Mouse (Mus musculus) intestine, embryonic 14.5 days (tissue): ENCODE data around the gene Sept9. TPM values are rescaled to one million over a fixed set of nuclear protein-coding genes. Genes with fewer than 3 reads are reported as not detected.

Source experiments
- ATAC-seq: fragments of 200-750 bp; cut with Nextera tagmentation; replicated peaks from 2 replicates; pipeline ENCODE4 v1.8.0; 2017; ENCODE audit warnings: low read depth, moderate number of reproducible peaks, moderate TSS enrichment, moderate library complexity; ENCODE audit not compliant: low FRiP score, low TSS enrichment
- DNase-seq: peaks from one replicate; pipeline ENCODE4 v3.0.0-alpha.2; 2018; ENCODE audit warnings: low spot score
- H3K27ac ChIP-seq: fragments of 300-500 bp; sonication (generic); 2 replicates; pipeline ENCODE4 v1.5.1; 2014; ENCODE audit warnings: low read depth, mild to moderate bottlenecking, control low read depth
- H3K27me3 ChIP-seq: fragments of 300-500 bp; sonication (generic); replicated peaks from 2 replicates; pipeline ENCODE4 v1.6.1; 2014; ENCODE audit warnings: low read length, control low read depth; ENCODE audit not compliant: control insufficient read depth, insufficient read depth
- H3K36me3 ChIP-seq: fragments of 300-500 bp; sonication (generic); 2 replicates; pipeline ENCODE4 v1.6.1; 2014; ENCODE audit warnings: low read length, control low read depth; ENCODE audit not compliant: control insufficient read depth, insufficient read depth
- H3K4me1 ChIP-seq: fragments of 300-500 bp; sonication (generic); replicated peaks from 2 replicates; pipeline ENCODE4 v1.6.1; 2014; ENCODE audit warnings: low read length, control low read depth, mixed read lengths; ENCODE audit not compliant: control insufficient read depth, insufficient read depth
- H3K4me2 ChIP-seq: fragments of 300-500 bp; sonication (generic); 2 replicates; pipeline ENCODE4 v1.6.1; 2014; ENCODE audit warnings: low read length
- H3K4me3 ChIP-seq: fragments of 300-500 bp; sonication (generic); 2 replicates; pipeline ENCODE4 v1.5.1; 2014; ENCODE audit warnings: low read depth, low read length, control low read depth, mixed read lengths
- H3K9ac ChIP-seq: fragments of 300-500 bp; sonication (generic); 2 replicates; pipeline ENCODE4 v1.6.1; 2014; ENCODE audit warnings: mild to moderate bottlenecking, low read length
- H3K9me3 ChIP-seq: fragments of 300-500 bp; sonication (generic); 2 replicates; pipeline ENCODE4 v1.6.1; 2016; ENCODE audit warnings: low read length, control low read depth; ENCODE audit not compliant: control insufficient read depth
- WGBS: fragments of 180-500 bp; shearing (Covaris S2); extraction: QIAGEN DNeasy Blood & Tissue Kit; methylation state at CpG from one replicate; pipeline ENCODE4 v1.1.7; 2014; 5-methylcytosine and 5-hydroxymethylcytosine counted together
- polyA plus RNA-seq: library from polyadenylated mRNA; unstranded; fragments of >200 nt; fragmentation: Nextera tagmentation; extraction: Ambion mirVana; gene quantifications from 2 replicates; pipeline ENCODE4 v1.2.1, GENCODE M21; 2014

Sept9 gene
- polyA plus RNA-seq, 1 experiment from 2014 or later = 143 TPM

- Histone ChIP-seq H3K4me3 (no peak overlapping the region), H3K27me3 (no peaks in the 10 kb centered on the region), H3K9me3 (no peaks in the 10 kb centered on the region), H3K36me3 (peaks cover 16% of the 10 kb centered on the region), H3K4me2 (no peak overlapping the region), H3K4me1 (no peaks in the 10 kb centered on the region; the same call in 1 of the 2 replicates), H3K27ac (no peak overlapping the region), H3K9ac (no peak overlapping the region)
- WGBS = 22% methylated on average over 3 of the region's 3 CpGs
- no peak for DNase-seq
- ATAC-seq = no peak
Observed at GRCm38 (mm10) chr11:117366426-117366825, 167.0 kb downstream of the Sept9 start.

- 78% methylated on average over 7 of the region's 7 CpGs for WGBS
- peaks cover 11% of the 10 kb centered on the region for H3K36me3 ChIP-seq
- H3K9me3 ChIP-seq = no peaks in the 10 kb centered on the region
- DNase-seq = no peak
- no peaks in the 10 kb centered on the region; the same call in 1 of the 2 replicates for H3K4me1 ChIP-seq
- ATAC-seq = no peak
- no peak overlapping the region for H3K27ac ChIP-seq
- H3K4me3 ChIP-seq = no peak overlapping the region
- no peak overlapping the region for H3K4me2 ChIP-seq
- no peak overlapping the region for H3K9ac ChIP-seq
- no peaks in the 10 kb centered on the region for H3K27me3 ChIP-seq
Observed at GRCm38 (mm10) chr11:117366861-117367357, 167.4 kb downstream of the Sept9 start.

- Histone ChIP-seq H3K27ac (no peak overlapping the region), H3K4me2 (no peak overlapping the region), H3K9ac (no peak overlapping the region), H3K36me3 (0 out of 2 replicates have a peak, but pooled peaks cover under 1% of the 10 kb centered on the region), H3K9me3 (no peaks in the 10 kb centered on the region), H3K4me1 (no peaks in the 10 kb centered on the region; the same call in 1 of the 2 replicates), H3K4me3 (no peak overlapping the region), H3K27me3 (no peaks in the 10 kb centered on the region)
- 91% methylated on average over 6 of the region's 6 CpGs for WGBS
- DNase-seq = no peak
- no peak for ATAC-seq
Observed at GRCm38 (mm10) chr11:117367937-117368336, 168.5 kb downstream of the Sept9 start.

- DNase-seq (no peak), ATAC-seq (no peak)
- no peaks in the 10 kb centered on the region for H3K9me3 ChIP-seq
- no peaks in the 10 kb centered on the region; the same call in 1 of the 2 replicates for H3K4me1 ChIP-seq
- no peaks in the 10 kb centered on the region for H3K27me3 ChIP-seq
- no peaks in the 10 kb centered on the region for H3K36me3 ChIP-seq
- no peak overlapping the region for H3K27ac ChIP-seq
- H3K4me3 ChIP-seq = no peak overlapping the region
- WGBS = 89% methylated on average over 5 of the region's 5 CpGs
- no peak overlapping the region for H3K4me2 ChIP-seq
- H3K9ac ChIP-seq = no peak overlapping the region
Observed at GRCm38 (mm10) chr11:117369347-117369746, 169.9 kb downstream of the Sept9 start.

- peak overlapping the region; percentile 33; the same call in 1 of the 2 replicates for H3K27ac ChIP-seq
- ATAC-seq (peak; percentile 44; the same call in 1 of the 2 replicates), DNase-seq (no peak)
Observed at GRCm38 (mm10) chr11:117370262-117370850, 170.9 kb downstream of the Sept9 start.

GRCm38 (mm10) chr11:117372537-117372936 lies 173.1 kb downstream of the Sept9 start:
- no peak overlapping the region for H3K9ac ChIP-seq
- no peak for ATAC-seq
- H3K4me2 ChIP-seq = no peak overlapping the region
- no peaks in the 10 kb centered on the region for H3K36me3 ChIP-seq
- no peaks in the 10 kb centered on the region for H3K27me3 ChIP-seq
- H3K27ac ChIP-seq = no peak overlapping the region
- H3K9me3 ChIP-seq = no peaks in the 10 kb centered on the region
- peaks cover 3% of the 10 kb centered on the region; the same call in 1 of the 2 replicates for H3K4me1 ChIP-seq
- H3K4me3 ChIP-seq = no peak overlapping the region
- DNase-seq = no peak
- WGBS = 93% methylated on average over 10 of the region's 10 CpGs

More at GRCm38 (mm10) chr11:117370262-117370850, 170.9 kb downstream of the Sept9 start:
- H3K9me3 ChIP-seq = no peaks in the 10 kb centered on the region
- WGBS = 35% methylated on average over 5 of the region's 5 CpGs
- no peak overlapping the region for H3K4me3 ChIP-seq
- H3K27me3 ChIP-seq = no peaks in the 10 kb centered on the region
- H3K4me2 ChIP-seq = no peak overlapping the region
- H3K36me3 ChIP-seq = no peaks in the 10 kb centered on the region
- H3K4me1 ChIP-seq = peaks cover 3% of the 10 kb centered on the region; the same call in 1 of the 2 replicates
- H3K9ac ChIP-seq = no peak overlapping the region

GRCm38 (mm10) chr11:117373195-117373594 lies 173.7 kb downstream of the Sept9 start:
- no peak overlapping the region for H3K4me2 ChIP-seq
- DNase-seq = no peak
- no peak overlapping the region for H3K9ac ChIP-seq
- no peaks in the 10 kb centered on the region for H3K27me3 ChIP-seq
- 69% methylated on average over 20 of the region's 20 CpGs for WGBS
- H3K36me3 ChIP-seq = no peaks in the 10 kb centered on the region
- H3K4me3 ChIP-seq = no peak overlapping the region
- no peak for ATAC-seq
- H3K27ac ChIP-seq = 0 out of 2 replicates have a peak overlapping the region, but pooled peaks have one; percentile 6
- peaks cover 3% of the 10 kb centered on the region; the same call in 1 of the 2 replicates for H3K4me1 ChIP-seq
- no peaks in the 10 kb centered on the region for H3K9me3 ChIP-seq

- DNase-seq (no peak), ATAC-seq (no peak)
- no peak overlapping the region for H3K4me3 ChIP-seq
- no peaks in the 10 kb centered on the region for H3K36me3 ChIP-seq
- no peak overlapping the region for H3K27ac ChIP-seq
- no peak overlapping the region for H3K4me2 ChIP-seq
- peaks cover 3% of the 10 kb centered on the region; the same call in 1 of the 2 replicates for H3K4me1 ChIP-seq
- WGBS = 35% methylated on average over 4 of the region's 4 CpGs
- no peaks in the 10 kb centered on the region for H3K27me3 ChIP-seq
- no peaks in the 10 kb centered on the region for H3K9me3 ChIP-seq
- H3K9ac ChIP-seq = no peak overlapping the region
Observed at GRCm38 (mm10) chr11:117373870-117374269, 174.4 kb downstream of the Sept9 start.

- Histone ChIP-seq H3K4me2 (no peak overlapping the region), H3K27me3 (no peaks in the 10 kb centered on the region), H3K9ac (no peak overlapping the region), H3K36me3 (no peaks in the 10 kb centered on the region), H3K4me3 (no peak overlapping the region), H3K27ac (no peak overlapping the region), H3K4me1 (peaks cover 3% of the 10 kb centered on the region; the same call in 1 of the 2 replicates), H3K9me3 (no peaks in the 10 kb centered on the region)
- WGBS = 39% methylated on average over 7 of the region's 7 CpGs
- ATAC-seq (no peak), DNase-seq (no peak)
Observed at GRCm38 (mm10) chr11:117374288-117374687, 174.8 kb downstream of the Sept9 start.
